Mouse (Mus musculus) embryo, embryonic 9.5 days (tissue): ENCODE results near the gene Gm21974.
"Not testable (repeated sequence)": the region's sequence is repeated elsewhere in the genome, so short reads cannot be mapped to it uniquely, and the experiment has no call there.

Source experiments
- DNase-seq: peaks from one replicate; pipeline ENCODE4 v3.0.0-alpha.2; 2017; ENCODE audit errors: extremely low spot score

Gm21974 gene

GRCm38 (mm10) chr7:127876467-127877348, 18.5 kb downstream of the Gm21974 start, which contains the start of gene Zfp668:
Gene Zfp668 (minus strand): TSS chr7:127876828.
- DNase-seq = peak; percentile 92

- peak; percentile 92 for DNase-seq
Measured at GRCm38 (mm10) chr7:127876041-127876466, 19.2 kb downstream of the Gm21974 start, which contains the start of gene Zfp646. Gene Zfp646 (plus strand): TSS chr7:127876221.

- peak; percentile 94 for DNase-seq
Measured at GRCm38 (mm10) chr7:127875627-127876001, 19.6 kb downstream of the Gm21974 start.

DNA sequence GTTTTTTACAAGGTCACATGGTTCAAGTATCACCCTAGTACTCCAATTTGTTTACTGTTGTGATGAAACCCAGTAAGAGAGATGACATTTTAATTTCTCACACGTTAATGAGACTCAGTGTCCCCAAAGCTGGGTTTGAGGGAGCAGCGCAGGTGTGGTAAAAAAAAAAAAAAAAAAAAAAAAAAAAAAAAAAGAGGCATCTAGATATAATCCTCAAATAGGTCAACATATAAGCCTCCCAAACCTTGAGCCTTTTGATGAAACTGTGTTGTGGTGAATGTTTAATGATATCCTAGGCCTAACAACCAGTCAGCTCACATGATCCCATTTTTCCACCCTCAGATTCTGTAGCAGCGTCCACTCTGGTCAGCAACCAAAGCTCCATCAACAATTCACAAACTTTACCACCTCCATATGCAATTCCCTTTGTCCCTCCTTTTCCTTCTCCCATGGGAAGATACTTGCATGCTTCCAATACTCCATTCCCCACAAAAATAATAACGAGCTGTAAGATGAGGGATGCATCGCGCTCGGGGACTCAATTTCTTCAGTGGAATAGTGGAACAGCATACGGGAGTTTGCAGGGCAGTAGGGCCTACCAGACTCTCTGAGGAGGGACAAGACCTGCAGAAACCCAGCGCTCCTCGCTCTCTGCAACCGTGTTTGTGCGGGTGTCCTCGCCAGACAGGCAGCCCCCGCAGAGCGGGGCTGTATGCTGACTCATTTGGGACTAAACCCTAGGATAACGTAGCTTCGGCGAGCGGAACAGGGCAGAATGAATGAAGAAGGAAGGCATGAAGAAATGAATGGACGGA, 20.2 kb downstream of the Gm21974 start:
- no peak for DNase-seq

- no peak for DNase-seq
Measured at GRCm38 (mm10) chr7:127870136-127870821, 25.0 kb downstream of the Gm21974 start.

GRCm38 (mm10) chr7:127869149-127869810, 26.0 kb downstream of the Gm21974 start:
- DNase-seq = no peak

GRCm38 (mm10) chr7:127867641-127868040, 27.6 kb downstream of the Gm21974 start:
- no peak for DNase-seq

- no peak for DNase-seq
Measured at GRCm38 (mm10) chr7:127866434-127866833, 28.8 kb downstream of the Gm21974 start.

- no peak for DNase-seq
Measured at GRCm38 (mm10) chr7:127858258-127858657, 37.0 kb downstream of the Gm21974 start.

- no peak for DNase-seq
Measured at GRCm38 (mm10) chr7:127850906-127851305, 44.3 kb downstream of the Gm21974 start.

DNA sequence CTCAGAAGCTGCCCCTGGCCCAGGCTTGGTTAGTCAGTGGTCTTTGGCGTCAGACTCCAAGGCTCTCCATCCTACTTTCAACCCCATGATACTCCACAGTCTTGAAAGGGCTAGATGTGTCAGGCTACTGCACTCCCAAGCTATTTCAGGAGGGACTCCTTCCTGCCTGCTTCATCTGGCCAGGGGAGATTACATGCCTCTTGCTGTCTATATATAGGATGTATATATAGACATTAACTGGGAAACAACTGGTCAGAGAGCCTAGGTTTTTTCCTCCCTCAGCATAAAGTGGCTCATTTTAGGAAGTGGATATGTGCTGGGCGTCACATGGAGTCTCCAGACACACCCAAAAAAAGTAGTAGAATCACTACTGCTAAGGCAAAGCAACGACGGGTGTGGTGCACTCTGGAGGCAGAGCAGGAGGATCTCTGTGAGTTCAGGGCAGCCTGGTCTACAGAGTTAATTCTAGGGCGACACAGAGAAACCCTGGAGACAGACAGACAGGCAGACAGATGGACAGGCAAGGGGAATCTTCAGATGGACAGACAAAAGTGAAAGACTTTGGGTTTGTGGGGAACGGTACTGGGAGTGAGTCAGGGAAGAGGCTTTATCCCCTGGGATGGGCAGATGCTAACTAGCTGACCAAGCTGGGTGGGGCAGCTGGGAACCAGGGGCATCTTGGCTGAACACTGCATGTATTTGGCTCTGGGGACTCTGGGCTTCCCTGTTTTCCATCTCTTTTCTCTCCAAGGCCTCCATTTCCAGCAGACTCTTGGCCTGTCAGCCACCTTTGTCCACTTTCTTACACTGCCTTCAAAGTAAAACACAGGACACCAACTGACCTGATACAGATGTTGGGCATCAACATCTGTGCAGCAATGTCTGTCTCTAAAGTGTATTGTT, 45.0 kb downstream of the Gm21974 start:
- DNase-seq = no peak

DNA sequence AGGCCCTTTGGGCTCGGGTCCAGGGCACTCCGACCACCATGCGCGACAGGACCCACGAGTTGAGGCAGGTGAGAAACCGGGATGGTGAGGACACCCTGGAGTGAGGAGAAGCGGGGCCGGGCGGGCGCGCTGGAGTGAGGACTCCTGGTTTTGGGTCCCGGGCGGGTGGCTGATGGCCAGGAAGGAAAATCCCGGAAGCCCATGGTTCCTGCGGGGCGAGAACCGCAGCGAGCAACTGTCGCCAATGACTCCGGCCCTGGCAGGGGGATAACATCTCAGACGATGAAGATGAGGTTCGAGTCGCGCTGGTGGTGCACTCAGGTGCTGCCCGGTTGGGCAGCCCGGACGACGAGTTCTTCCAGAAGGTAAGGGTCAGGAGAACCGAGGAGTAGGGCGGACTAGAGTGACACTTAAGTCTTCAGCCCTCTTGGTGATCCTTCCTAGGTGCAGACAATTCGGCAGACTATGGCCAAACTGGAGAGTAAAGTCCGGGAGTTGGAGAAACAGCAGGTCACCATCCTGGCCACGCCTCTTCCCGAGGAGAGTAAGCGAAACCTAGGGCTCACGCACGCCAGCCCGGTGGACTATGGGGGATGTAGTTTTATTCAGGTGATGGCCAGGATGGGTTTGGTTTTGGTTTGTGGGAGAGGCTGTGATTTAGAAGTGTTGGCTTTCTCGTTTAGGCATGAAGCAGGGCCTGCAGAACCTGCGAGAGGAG, 53.1 kb downstream of the Gm21974 start:
- peak; percentile 72 for DNase-seq

GRCm38 (mm10) chr7:127841340-127842000, 53.8 kb downstream of the Gm21974 start:
- peak; percentile 89 for DNase-seq

GRCm38 (mm10) chr7:127840886-127841285, 54.4 kb downstream of the Gm21974 start:
- DNase-seq = no peak

DNA sequence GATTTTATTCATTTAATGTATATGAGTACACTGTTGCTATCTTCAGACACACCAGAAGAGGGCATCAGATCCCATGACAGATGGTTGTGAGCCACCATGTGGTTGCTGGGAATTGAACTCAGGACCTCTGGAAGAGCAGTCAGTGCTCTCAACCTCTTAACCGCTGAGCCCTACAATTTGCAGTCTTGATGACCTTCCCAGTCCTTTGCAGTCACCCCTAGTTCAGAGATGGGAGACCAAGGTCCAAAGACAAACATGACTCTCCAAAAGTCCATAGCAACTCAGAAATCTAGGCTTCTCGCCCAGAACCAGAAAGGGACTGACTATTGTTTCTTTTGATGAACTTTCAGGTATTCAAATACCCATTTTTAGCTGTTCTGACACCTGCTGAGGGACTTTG, 55.2 kb downstream of the Gm21974 start:
- not testable (repeated sequence) for DNase-seq

GRCm38 (mm10) chr7:127837878-127838277, 57.4 kb downstream of the Gm21974 start:
- not testable (repeated sequence) for DNase-seq

GRCm38 (mm10) chr7:127837473-127837872, 57.8 kb downstream of the Gm21974 start:
- no peak for DNase-seq
